Mouse (Mus musculus): ENCODE data around the gene Rps16.
"Not testable (repeated sequence)": the region's sequence is repeated elsewhere in the genome, so short reads cannot be mapped to it uniquely, and the experiment has no call there.

The Rps16 gene

DNA sequence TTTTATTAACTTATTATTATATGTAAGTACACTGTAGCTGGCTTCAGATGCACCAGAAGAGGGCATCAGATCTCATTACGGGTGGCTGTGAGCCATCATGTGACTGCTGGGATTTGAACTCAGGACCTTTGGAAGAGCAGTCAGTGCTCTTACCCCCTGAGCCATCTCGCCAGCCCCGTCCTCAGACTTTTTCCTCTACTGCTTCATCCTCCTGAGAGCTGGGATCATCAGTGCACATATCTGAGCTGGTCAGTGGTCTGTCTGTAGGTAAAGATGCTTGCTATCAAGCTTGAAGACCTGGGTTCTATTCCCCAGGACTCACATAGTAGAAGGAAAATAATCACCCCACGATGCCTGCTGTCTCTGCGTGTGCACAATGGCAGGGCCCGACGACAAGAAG lies 36.9 kb downstream of the Rps16 start:
- not testable (repeated sequence) for DNase-seq (ENCODE audit: low spot score)

DNA sequence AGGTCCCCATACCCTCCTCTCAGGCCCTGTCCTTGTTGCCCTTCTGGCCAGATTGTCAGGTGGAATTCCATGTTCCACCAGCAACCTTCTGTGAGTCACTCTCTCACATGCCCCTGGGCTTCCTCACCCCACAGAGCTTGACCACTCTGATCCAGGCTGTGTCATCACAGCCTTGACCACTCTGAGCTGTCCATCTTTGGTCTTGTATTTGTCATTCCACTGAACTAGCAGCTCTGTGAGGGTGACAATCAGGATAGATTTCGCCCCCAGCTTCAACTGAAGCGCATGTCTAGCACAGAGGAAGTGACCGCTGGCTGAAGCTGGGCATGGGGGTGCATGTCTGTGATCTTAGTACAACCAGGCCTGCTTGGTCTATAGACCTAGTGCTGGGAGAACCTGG lies 39.9 kb downstream of the Rps16 start:
- DNase-seq (ENCODE audit: low spot score), result no peak

DNA sequence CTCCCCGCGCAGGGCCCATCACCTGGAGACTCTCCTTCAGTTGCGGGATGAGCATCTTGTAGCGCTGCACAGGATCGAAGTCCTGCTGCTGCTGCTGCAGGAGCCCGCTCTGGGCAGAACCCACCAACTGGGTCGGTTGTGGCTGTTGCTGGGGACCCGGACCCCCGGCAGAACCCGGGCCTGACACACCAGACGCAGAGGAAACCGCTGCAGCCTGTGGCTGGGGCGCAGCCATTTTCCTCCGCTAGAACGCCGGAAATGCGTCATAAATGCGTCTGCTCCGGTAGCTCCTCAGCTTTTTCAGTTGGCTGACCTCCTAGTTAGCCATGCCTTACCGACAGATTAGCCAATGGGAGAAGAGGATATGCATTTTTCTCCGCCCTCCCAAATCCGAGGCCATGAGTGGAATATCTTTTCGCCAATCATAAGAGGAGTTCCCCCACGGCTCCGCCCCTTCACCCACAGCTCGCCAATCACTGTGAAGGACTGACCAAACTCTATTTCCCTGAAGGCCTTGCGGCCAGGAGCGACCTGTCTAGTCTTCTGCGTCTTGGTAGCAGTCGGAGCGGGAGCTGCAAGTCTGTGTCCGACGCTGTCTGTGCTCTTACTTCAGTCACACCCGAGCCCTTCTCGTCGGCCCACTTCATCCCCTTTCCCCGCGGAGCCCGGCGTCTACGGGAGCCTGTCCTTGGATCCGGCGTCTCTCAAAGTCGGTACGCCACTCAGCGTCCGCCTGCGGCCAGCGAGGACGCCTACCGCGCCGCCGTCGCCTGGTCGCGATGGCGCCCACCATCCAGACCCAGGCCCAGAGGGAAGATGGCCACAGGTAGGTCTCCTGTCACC lies 42.2 kb downstream of the Rps16 start, which contains the start of the genes Med29 and Paf1:
Gene Med29, minus strand, starts transcription at position 280 of the 843 bp plus-strand sequence.
Gene Paf1, plus strand, starts transcription at position 523 of the 843 bp plus-strand sequence.
- peak; percentile 97 for DNase-seq (ENCODE audit: low spot score)

DNA sequence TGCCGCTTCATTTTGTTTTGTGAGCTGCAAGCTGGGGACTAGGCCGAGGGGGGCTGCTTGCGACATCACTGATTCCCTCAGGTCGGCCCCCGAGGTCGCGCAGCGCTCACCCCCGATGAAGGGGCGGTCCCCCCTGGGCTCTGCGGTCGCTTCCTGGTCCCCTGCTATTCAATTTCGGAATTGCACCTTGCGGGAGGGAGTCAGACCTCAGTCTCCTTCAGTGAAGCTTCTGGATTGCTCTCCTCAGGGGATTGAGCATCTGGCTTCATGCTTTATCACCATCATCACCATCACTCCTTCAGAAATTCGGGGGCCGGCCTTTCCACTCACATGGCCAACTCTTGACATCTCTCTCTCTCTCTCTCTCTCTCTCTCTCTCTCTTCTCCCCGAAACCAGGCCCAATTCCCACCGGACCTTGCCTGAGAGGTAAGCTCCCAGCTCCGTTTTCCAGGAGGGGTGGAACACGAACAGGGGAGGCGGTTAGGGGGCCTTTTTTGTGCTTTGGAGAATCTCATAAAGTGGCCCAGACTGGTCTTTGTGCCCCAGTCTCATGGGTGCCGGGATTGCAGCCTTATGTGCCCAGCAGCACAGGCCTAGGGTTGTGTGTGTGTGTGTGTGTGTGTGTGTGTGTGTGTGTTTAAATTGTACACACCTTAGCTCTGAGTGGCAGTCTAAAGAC lies 43.0 kb downstream of the Rps16 start:
- DNase-seq (ENCODE audit: low spot score), result no peak

GRCm38 (mm10) chr7:28395425-28395824 lies 45.0 kb downstream of the Rps16 start:
- DNase-seq (ENCODE audit: low spot score), result no peak

- no peak for DNase-seq (ENCODE audit: low spot score)
These were observed 47.5 kb downstream of the Rps16 start for GRCm38 (mm10) chr7:28398000-28398399.

DNA sequence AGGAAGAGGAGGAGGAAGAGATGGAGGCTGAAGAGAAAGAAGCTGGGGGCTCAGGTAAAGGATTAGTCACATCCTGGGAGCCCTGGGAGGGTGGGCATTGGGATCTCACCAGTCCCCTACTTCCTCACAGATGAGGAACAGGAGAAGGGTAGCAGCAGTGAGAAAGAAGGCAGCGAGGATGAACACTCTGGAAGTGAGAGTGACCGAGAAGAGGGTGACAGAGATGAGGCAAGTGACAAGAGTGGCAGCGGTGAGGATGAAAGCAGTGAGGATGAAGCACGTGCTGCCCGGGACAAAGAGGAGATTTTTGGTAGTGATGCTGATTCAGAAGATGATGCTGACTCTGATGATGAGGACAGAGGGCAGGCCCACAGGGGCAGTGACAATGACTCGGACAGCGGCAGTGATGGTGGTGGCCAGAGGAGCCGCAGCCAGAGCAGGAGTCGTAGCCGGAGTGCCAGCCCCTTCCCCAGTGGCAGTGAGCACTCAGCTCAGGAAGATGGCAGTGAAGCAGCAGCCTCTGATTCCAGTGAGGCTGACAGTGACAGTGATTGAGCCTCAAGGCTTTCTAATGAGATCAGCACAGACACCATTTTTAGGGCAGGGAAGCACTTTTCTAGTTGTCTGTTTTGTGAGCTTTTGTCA lies 48.4 kb downstream of the Rps16 start:
- no peak for DNase-seq (ENCODE audit: low spot score)

DNA sequence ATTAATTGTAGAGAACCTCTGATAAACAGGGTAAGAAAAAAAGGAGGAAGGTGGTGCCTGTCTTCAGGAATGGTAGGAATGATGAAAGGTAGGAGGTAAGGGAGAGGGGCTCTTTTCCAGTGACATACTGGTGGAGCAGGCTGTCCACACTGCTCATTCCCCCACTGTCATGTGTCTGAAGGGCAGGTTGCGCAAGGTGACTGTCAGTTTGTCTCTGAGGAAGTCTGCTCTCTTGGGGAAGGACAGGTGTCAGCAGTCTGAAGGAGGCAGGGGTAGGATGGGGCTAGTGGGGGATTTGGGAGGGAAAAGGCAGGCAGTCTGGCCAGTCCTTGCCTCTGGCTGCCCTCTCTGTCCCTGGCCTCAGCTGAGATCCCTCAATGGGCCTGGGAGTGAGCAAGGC lies 50.6 kb downstream of the Rps16 start:
- no peak for DNase-seq (ENCODE audit: low spot score)

DNA sequence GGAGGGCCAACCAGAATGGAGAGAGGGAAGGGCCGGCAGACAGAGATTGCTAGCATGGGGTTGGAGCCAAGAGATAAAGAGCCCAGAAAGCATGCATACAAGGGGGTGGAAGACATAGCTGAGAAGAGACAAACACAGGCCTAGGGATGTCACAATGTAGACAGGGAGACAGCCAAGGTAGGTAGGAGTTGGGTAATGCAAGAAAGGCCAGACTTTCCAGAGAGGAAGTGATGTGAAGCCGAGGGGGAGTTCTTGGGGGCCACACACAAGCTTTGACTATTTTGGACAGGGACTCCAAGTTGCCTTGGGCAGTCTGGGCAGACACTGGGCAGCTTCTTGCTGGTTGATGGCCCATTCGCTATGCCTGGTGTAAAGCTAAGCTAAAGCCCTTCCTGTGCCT lies 51.5 kb downstream of the Rps16 start:
- DNase-seq (ENCODE audit: low spot score), result no peak

All from ovary, adult 18-20 months (tissue).